Mouse (Mus musculus) limb, embryonic 14.5 days (tissue): Measurements from ENCODE around the gene Lnx1. TPM values are rescaled to one million over a fixed set of nuclear protein-coding genes. Genes with fewer than 3 reads are reported as not detected.

Experiments used
- ATAC-seq: fragments of 200-750 bp; cut with Nextera tagmentation; 2 replicates; pipeline ENCODE4 v1.8.0; 2017; ENCODE audit warnings: low read depth, moderate number of reproducible peaks, moderate TSS enrichment; ENCODE audit not compliant: low FRiP score
- DNase-seq: peaks from one replicate; pipeline ENCODE4 v3.0.0-alpha.2; 2015; ENCODE audit warnings: low spot score
- H3K27ac ChIP-seq: fragments of 300-500 bp; sonication (generic); replicated peaks from 2 replicates; pipeline ENCODE4 v1.5.1; 2014; ENCODE audit warnings: low read depth, mild to moderate bottlenecking, low read length, moderate library complexity, mixed read lengths
- H3K27me3 ChIP-seq: fragments of 300-500 bp; sonication (generic); 2 replicates; pipeline ENCODE4 v1.6.1; 2014; ENCODE audit warnings: low read length, mixed read lengths; ENCODE audit not compliant: control insufficient read depth, insufficient read depth
- H3K36me3 ChIP-seq: fragments of 300-500 bp; sonication (generic); 2 replicates; pipeline ENCODE4 v1.6.1; 2014; ENCODE audit warnings: mild to moderate bottlenecking, low read length, moderate library complexity, mixed read lengths; ENCODE audit not compliant: control insufficient read depth, insufficient read depth
- H3K4me1 ChIP-seq: fragments of 300-500 bp; sonication (generic); 2 replicates; pipeline ENCODE4 v1.6.1; 2014; ENCODE audit warnings: antibody characterized with exemption, low read length, mixed read lengths; ENCODE audit not compliant: control insufficient read depth, insufficient read depth
- H3K4me2 ChIP-seq: fragments of 300-500 bp; sonication (generic); replicated peaks from 2 replicates; pipeline ENCODE4 v1.6.1; 2014; ENCODE audit warnings: low read depth, mild to moderate bottlenecking, low read length, moderate library complexity; ENCODE audit not compliant: severe bottlenecking
- H3K4me3 ChIP-seq: fragments of 300-500 bp; sonication (generic); replicated peaks from 2 replicates; pipeline ENCODE4 v1.5.1; 2014; ENCODE audit warnings: low read length
- H3K9ac ChIP-seq: fragments of 300-500 bp; sonication (generic); 2 replicates; pipeline ENCODE4 v1.6.1; 2014; ENCODE audit warnings: mild to moderate bottlenecking, low read depth, low read length, moderate library complexity; ENCODE audit not compliant: severe bottlenecking
- H3K9me3 ChIP-seq: fragments of 300-500 bp; sonication (generic); 2 replicates; pipeline ENCODE4 v1.6.1; 2016; ENCODE audit warnings: low read length; ENCODE audit not compliant: control insufficient read depth
- POLR2A ChIP-seq: fragments of 200-500 bp; IDR thresholded peaks from 2 replicates; pipeline ENCODE4 v1.8.0; 2012; ENCODE audit warnings: inconsistent platforms, mild to moderate bottlenecking, moderate library complexity, borderline replicate concordance; ENCODE audit not compliant: insufficient read depth, insufficient read length; ENCODE audit errors: extremely low read depth
- WGBS: fragments of 180-500 bp; shearing (Covaris S2); extraction: QIAGEN DNeasy Blood & Tissue Kit; methylation state at CpG from one replicate; pipeline ENCODE4 v1.1.7; 2014; 5-methylcytosine and 5-hydroxymethylcytosine counted together
- polyA plus RNA-seq, 2 experiments: library from polyadenylated mRNA; depleted of rRNA in 1 of 2; stranded (reverse) in 1 of 2; unstranded in 1 of 2; fragments of >200 nt; fragmentation: Nextera tagmentation in 1 of 2; extraction: Ambion mirVana in 1 of 2; gene quantifications; 2 replicates each; pipeline versions ENCODE4 v1.2.1 to v1.2.3; 2012 to 2014

Gene Lnx1
- polyA plus RNA-seq, 2 experiments = 0.92 to 1.0 TPM

- Histone ChIP-seq H3K4me2 (peak overlapping the region; percentile 55), H3K4me1 (peaks cover 10% of the 10 kb centered on the region), H3K27me3 (no peaks in the 10 kb centered on the region), H3K4me3 (peak overlapping the region; percentile 38), H3K27ac (no peak overlapping the region), H3K9me3 (no peaks in the 10 kb centered on the region), H3K9ac (peak overlapping the region; percentile 32; the same call in 1 of the 2 replicates), H3K36me3 (no peaks in the 10 kb centered on the region)
- 11% methylated on average over 17 of the region's 17 CpGs for WGBS
- ATAC-seq (peak; percentile 73), DNase-seq (peak; percentile 44)
- no peak for TF ChIP-seq POLR2A
Observed at GRCm38 (mm10) chr5:74703741-74704459, 1.2 kb upstream of the Lnx1 start.

- no peak for DNase-seq
- 60% methylated on average over 2 of the region's 2 CpGs for WGBS
- no peaks in the 10 kb centered on the region for H3K9me3 ChIP-seq
- H3K36me3 ChIP-seq = no peaks in the 10 kb centered on the region
- H3K9ac ChIP-seq = no peak overlapping the region
- no peak overlapping the region for H3K4me2 ChIP-seq
- peaks cover 10% of the 10 kb centered on the region for H3K4me1 ChIP-seq
- TF ChIP-seq POLR2A = no peak
- 0 out of 2 replicates have a peak, but pooled peaks have one; percentile 19 for ATAC-seq
- H3K27me3 ChIP-seq = no peaks in the 10 kb centered on the region
- no peak overlapping the region for H3K4me3 ChIP-seq
- H3K27ac ChIP-seq = no peak overlapping the region
Observed at GRCm38 (mm10) chr5:74700918-74701317, 1.8 kb downstream of the Lnx1 start.

GRCm38 (mm10) chr5:74699673-74700072 lies 3.0 kb downstream of the Lnx1 start:
- DNase-seq (no peak), ATAC-seq (no peak)
- no peak overlapping the region for H3K4me2 ChIP-seq
- H3K9me3 ChIP-seq = no peaks in the 10 kb centered on the region
- WGBS = 86% methylated on average over 1 of the region's 1 CpGs
- H3K27me3 ChIP-seq = no peaks in the 10 kb centered on the region
- no peak overlapping the region for H3K9ac ChIP-seq
- H3K4me1 ChIP-seq = peaks cover 9% of the 10 kb centered on the region
- H3K27ac ChIP-seq = no peak overlapping the region
- no peak for TF ChIP-seq POLR2A
- no peaks in the 10 kb centered on the region for H3K36me3 ChIP-seq
- H3K4me3 ChIP-seq = no peak overlapping the region

GRCm38 (mm10) chr5:74697534-74697933 lies 5.2 kb downstream of the Lnx1 start:
- Histone ChIP-seq H3K27ac (no peak overlapping the region), H3K27me3 (no peaks in the 10 kb centered on the region), H3K4me2 (no peak overlapping the region), H3K4me1 (peaks cover 10% of the 10 kb centered on the region), H3K36me3 (no peaks in the 10 kb centered on the region), H3K9ac (no peak overlapping the region), H3K9me3 (no peaks in the 10 kb centered on the region), H3K4me3 (no peak overlapping the region)
- ATAC-seq (no peak), DNase-seq (no peak)
- WGBS = 77% methylated on average over 9 of the region's 9 CpGs
- TF ChIP-seq POLR2A = no peak

GRCm38 (mm10) chr5:74694390-74694801 lies 8.3 kb downstream of the Lnx1 start:
- Histone ChIP-seq H3K9ac (no peak overlapping the region), H3K27ac (no peak overlapping the region), H3K9me3 (no peaks in the 10 kb centered on the region), H3K4me3 (no peak overlapping the region), H3K4me2 (no peak overlapping the region), H3K27me3 (no peaks in the 10 kb centered on the region), H3K36me3 (no peaks in the 10 kb centered on the region), H3K4me1 (peaks cover 10% of the 10 kb centered on the region; the same call in 1 of the 2 replicates)
- DNase-seq (peak; percentile 52), ATAC-seq (peak; percentile 78)
- WGBS = 17% methylated on average over 7 of the region's 7 CpGs
- TF ChIP-seq POLR2A = no peak
